Mouse (Mus musculus): ENCODE measurements around the gene Tspan32.

- no peak for TF ChIP-seq CTCF (IDR thresholded peaks at IDR 0.05; ENCODE audit: insufficient read depth, low read depth, low read length)
- TF ChIP-seq POLR2A (IDR thresholded peaks at IDR 0.05; ENCODE audit: insufficient read depth, low read depth, low read length): no peak
These were observed 31.9 kb downstream of the Tspan32 start for GRCm38 (mm10) chr7:143036787-143037186.
